Mouse (Mus musculus) liver, embryonic 14.5 days (tissue): ENCODE results near the gene Cttnbp2.
A peak's percentile ranks its signal among the peaks of the same experiment; 100 is the strongest.

Experiments
- CTCF ChIP-seq: IDR thresholded peaks from 2 replicates; pipeline ENCODE4 v1.5.1; 2016; ENCODE audit warnings: antibody characterized with exemption, low read depth, control low read depth
- EP300 ChIP-seq: IDR thresholded peaks from 2 replicates; pipeline ENCODE4 v1.6.1; 2016; ENCODE audit warnings: antibody characterized with exemption, low read depth

- TF ChIP-seq CTCF = peak; percentile 86
- TF ChIP-seq EP300 = no peak
Observed at GRCm38 (mm10) chr6:18372447-18373228, 142.0 kb downstream of the Cttnbp2 start.
